Mouse (Mus musculus): ENCODE results near the gene Zzef1. TPM values are rescaled to one million over a fixed set of nuclear protein-coding genes. Genes with fewer than 3 reads are reported as not detected.

Gene Zzef1
- polyA plus RNA-seq, 1 experiment from 2014 or later = 4.2 TPM

DNA sequence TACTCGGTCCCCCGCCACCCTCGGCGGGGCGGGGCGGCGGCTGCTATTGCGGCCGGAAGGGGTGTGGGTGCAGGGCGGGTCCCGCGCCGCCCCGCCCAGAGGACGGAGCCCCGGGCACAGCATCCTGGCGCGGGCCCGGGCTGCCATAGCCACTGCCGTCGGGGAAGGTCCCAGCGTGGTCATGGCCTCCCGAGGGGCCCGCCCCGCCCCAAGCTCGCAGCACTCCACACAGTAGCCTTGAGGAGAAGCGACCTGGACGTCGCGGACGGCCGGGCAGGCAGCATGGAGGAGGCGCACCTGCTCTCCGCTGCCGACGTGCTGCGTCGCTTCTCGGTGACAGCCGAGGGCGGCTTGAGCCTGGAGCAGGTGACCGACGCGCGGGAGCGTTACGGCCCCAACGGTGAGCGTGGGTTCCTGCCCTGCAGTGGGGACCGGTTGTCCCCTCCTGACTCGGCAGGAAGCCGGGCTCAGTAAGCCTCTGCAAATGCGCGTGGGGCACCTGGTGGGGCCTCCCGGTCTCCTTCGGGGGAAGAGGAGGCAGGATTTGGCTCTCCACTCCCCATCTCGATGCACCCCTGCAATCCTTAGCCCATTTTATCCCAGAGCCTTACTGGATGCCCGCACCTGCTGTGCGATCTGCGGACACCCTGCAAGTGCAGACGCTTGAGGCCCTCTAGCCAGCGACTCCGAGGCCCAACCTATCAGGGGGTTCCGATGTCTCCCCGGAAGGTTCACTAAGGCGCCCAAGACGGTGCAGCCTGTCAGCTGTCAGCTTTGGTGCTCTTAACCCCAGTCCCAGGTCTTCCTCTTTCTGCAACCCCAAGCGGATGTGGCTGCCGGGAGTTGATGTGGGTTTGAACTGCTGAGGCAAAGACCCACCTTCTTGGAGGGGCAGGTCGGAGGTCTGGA is 165.3 kb downstream of the Zzef1 start, which contains the start of gene Atp2a3:
TSS of gene Atp2a3 (plus strand) at position 98 of the 909 bp plus-strand sequence.
- Histone ChIP-seq H3K27ac (peak within 1 kb of the TSS; percentile 12; the same call in 1 of the 2 replicates), H3K36me3 (no peaks in the 10 kb centered on the region), H3K9me3 (replicated peaks) (no peaks in the 10 kb centered on the region), H3K4me1 (replicated peaks) (peaks cover 47% of the 10 kb centered on the region), H3K9ac (peak within 1 kb of the TSS; percentile 49), H3K27me3 (peaks cover 37% of the 10 kb centered on the region), H3K4me2 (peak within 1 kb of the TSS; percentile 78), H3K4me3 (replicated peaks) (peak within 1 kb of the TSS; percentile 58)
- peak; percentile 40 for DNase-seq
- peak; percentile 80 for ATAC-seq (ENCODE audit: low read depth)
- WGBS (ENCODE audit: insufficient replicate concordance) = under 1% methylated on average over 69 of the region's 70 CpGs

DNA sequence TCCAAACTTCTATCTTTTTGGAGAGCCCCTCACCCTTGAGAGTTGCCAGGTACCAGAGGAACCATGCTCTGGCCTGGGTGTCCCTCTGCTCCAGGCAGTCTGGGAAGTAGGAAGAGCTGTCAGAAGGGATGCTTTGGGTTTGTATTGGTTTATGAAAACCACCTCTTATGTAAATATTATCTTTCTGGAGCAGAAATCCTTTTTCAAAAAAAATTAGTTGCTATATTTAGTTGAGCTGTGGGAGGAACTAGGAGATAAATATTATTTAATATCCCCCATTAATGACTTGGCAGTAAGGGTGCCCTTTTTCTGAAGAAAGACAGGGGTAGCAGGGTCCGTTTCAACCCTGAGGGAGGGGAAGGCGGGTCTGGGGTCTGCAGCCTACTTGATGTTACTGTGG is 166.4 kb downstream of the Zzef1 start:
- H3K4me2 ChIP-seq = peak overlapping the region; percentile 17; the same call in 1 of the 2 replicates
- WGBS (ENCODE audit: insufficient replicate concordance) = 50% methylated on average over 2 of the region's 2 CpGs
- H3K4me3 ChIP-seq (replicated peaks) = no peak overlapping the region
- no peaks in the 10 kb centered on the region for H3K9me3 ChIP-seq (replicated peaks)
- no peak for DNase-seq
- H3K9ac ChIP-seq = no peak overlapping the region
- peaks cover 47% of the 10 kb centered on the region for H3K4me1 ChIP-seq (replicated peaks)
- ATAC-seq (ENCODE audit: low read depth) = no peak
- no peak overlapping the region for H3K27ac ChIP-seq
- H3K36me3 ChIP-seq = no peaks in the 10 kb centered on the region
- H3K27me3 ChIP-seq = peaks cover 37% of the 10 kb centered on the region

DNA sequence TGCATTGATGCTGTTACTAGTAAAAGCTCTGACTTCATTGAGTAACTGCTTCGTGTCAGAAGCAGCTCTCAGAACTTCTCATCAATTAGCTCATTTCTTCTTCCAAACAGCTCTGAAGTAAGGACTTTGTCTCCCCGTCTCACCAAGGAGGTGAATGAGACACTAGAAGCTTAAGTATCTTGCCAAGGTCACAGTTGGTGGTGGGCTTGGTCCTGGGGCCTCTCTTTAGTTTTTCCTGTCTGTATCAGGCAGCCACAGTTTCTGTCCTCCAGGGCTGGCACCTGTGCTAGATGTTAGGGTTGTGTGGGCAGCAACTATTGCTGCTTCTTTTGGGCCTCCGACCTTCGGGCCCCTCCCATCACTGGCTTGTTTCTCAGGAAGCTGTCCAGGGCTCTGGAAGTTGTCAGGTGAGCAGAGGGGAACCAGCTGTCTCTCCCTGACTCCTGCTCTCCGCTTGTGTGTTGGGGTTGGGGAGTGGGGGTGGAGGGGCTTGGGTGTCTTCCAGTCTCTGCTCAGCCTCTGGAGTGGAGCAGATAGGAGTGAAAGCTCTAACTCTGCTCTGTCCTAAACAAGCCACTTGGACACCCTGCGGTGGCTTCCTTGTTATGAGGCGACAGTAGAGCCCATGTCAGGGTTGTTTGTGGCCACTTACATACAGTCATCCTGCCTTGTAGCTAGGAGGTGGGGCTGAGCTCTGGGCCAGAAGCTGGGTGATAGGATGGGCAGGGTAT is 167.2 kb downstream of the Zzef1 start:
- Histone ChIP-seq H3K4me1 (replicated peaks) (peaks cover 43% of the 10 kb centered on the region), H3K4me2 (peak overlapping the region; percentile 21; the same call in 1 of the 2 replicates), H3K27me3 (peaks cover 37% of the 10 kb centered on the region), H3K27ac (no peak overlapping the region), H3K36me3 (no peaks in the 10 kb centered on the region), H3K4me3 (replicated peaks) (no peak overlapping the region), H3K9me3 (replicated peaks) (no peaks in the 10 kb centered on the region), H3K9ac (no peak overlapping the region)
- 29% methylated on average over 7 of the region's 7 CpGs for WGBS (ENCODE audit: insufficient replicate concordance)
- no peak for ATAC-seq (ENCODE audit: low read depth)
- DNase-seq = no peak

DNA sequence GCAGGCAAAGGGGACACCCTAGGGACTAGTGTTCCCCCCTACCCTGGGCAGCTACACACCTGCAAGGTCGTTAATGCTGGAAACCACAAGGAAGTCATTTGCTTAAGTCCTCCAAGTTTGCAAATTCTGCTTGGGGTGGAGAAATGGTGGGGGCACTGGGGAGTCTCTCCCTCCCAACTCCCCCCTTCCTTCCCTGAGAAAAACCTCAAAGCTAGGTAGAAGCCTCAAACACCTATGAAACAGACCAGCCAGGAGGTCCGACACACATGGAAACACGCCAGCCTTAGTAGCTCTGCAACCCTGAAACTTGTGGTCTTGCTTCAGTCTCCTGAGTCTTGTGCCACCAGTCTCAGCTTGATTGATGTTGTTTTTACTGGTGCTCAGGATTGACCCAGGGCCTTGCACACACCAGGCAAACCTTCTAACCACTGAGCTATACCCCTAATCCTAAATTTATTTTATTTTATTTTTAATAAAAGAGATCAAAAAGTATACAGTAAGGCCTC is 167.8 kb downstream of the Zzef1 start:
- Histone ChIP-seq H3K27ac (no peak overlapping the region), H3K9ac (no peak overlapping the region), H3K4me3 (replicated peaks) (no peak overlapping the region), H3K9me3 (replicated peaks) (no peaks in the 10 kb centered on the region), H3K4me2 (0 out of 2 replicates have a peak overlapping the region, but pooled peaks have one; percentile 21), H3K4me1 (replicated peaks) (peaks cover 43% of the 10 kb centered on the region), H3K36me3 (no peaks in the 10 kb centered on the region), H3K27me3 (peaks cover 37% of the 10 kb centered on the region)
- WGBS (ENCODE audit: insufficient replicate concordance) = 50% methylated on average over 3 of the region's 3 CpGs
- ATAC-seq (ENCODE audit: low read depth) (no peak), DNase-seq (no peak)

DNA sequence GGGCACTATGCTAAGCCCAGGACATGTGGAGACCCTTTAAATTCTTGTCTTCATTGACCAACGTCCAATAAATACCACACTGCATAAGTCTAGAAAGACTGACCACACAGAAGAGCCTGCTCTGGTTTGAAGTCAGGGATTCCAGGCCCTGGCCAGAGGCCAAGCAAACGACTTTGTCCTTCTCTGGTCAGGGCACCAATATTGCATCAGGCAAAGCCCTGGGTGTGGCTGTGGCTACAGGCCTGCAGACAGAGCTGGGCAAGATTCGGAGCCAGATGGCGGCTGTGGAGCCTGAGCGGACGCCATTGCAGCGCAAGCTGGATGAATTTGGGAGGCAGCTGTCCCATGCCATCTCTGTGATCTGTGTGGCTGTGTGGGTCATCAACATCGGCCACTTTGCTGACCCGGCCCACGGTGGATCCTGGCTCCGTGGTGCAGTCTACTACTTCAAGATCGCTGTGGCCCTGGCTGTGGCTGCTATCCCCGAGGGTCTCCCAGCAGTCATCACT is 179.0 kb downstream of the Zzef1 start:
- H3K4me2 ChIP-seq = no peak overlapping the region
- DNase-seq (no peak), ATAC-seq (ENCODE audit: low read depth) (no peak)
- H3K9ac ChIP-seq = no peak overlapping the region
- H3K4me1 ChIP-seq (replicated peaks) = no peaks in the 10 kb centered on the region
- H3K27ac ChIP-seq = no peak overlapping the region
- H3K9me3 ChIP-seq (replicated peaks) = no peaks in the 10 kb centered on the region
- 75% methylated on average over 13 of the region's 13 CpGs for WGBS (ENCODE audit: insufficient replicate concordance)
- no peaks in the 10 kb centered on the region for H3K27me3 ChIP-seq
- H3K36me3 ChIP-seq = no peaks in the 10 kb centered on the region
- H3K4me3 ChIP-seq (replicated peaks) = no peak overlapping the region

Small RNAs within 50 kb of the gene (microRNA-seq; reads per million reads assigned to microRNA genes)
- not detected for gene Gm44467

Other genes with a start within 250 kb of the Zzef1 start
- gene Spns3, start 245.7 kb upstream of the Zzef1 start, polyA plus RNA-seq (2015; fragmentation: Nextera tagmentation; extraction: Ambion mirVana) = 1.5 and 2.0 TPM in 2 replicates
- gene Ube2g1, start 188.9 kb upstream of the Zzef1 start, polyA plus RNA-seq (2015; fragmentation: Nextera tagmentation; extraction: Ambion mirVana) = 24.8 and 33.3 TPM in 2 replicates
- 9.2 and 11.8 TPM in 2 replicates for gene Ankfy1, start 106.2 kb upstream of the Zzef1 start, polyA plus RNA-seq (2015; fragmentation: Nextera tagmentation; extraction: Ambion mirVana)
- 4.1 and 4.8 TPM in 2 replicates for gene Cyb5d2, start 84 bp upstream of the Zzef1 start, polyA plus RNA-seq (2015; fragmentation: Nextera tagmentation; extraction: Ambion mirVana)
- 8.2 and 11.1 TPM in 2 replicates for gene Atp2a3, start 164.9 kb downstream of the Zzef1 start, polyA plus RNA-seq (2015; fragmentation: Nextera tagmentation; extraction: Ambion mirVana)
- gene P2rx1, start 202.9 kb downstream of the Zzef1 start, polyA plus RNA-seq (2015; fragmentation: Nextera tagmentation; extraction: Ambion mirVana) = 8.7 and 8.9 TPM in 2 replicates
- 0.79 and 0.90 TPM in 2 replicates for gene Camkk1, start 222.8 kb downstream of the Zzef1 start, polyA plus RNA-seq (2015; fragmentation: Nextera tagmentation; extraction: Ambion mirVana)

Measured in liver, embryonic 13.5 days (tissue).